Comparison of ENCODE assay signal across 8 mouse cellular contexts in genomic region chr5:129611060-129611459, GRCm38 (mm10). TPM values are rescaled to one million over a fixed set of nuclear protein-coding genes. Genes with fewer than 3 reads are reported as not detected.
A peak's percentile ranks its signal among the peaks of the same experiment; 100 is the strongest.
DNase-seq lines count a peak whose midpoint lies in the region; ATAC-seq and TF ChIP-seq lines count a peak whose summit lies in the region.
"Had no signal": no experiment of that assay in that cellular context is flagged by ENCODE, and none has a peak within 500 bp of the region (broad histone marks: within the 10 kb centered on the region; RNA-seq: fewer than 3 reads in every experiment).

No protein-coding gene starts in this region.

- no peak overlapping the region for H3K27ac ChIP-seq in embryonic facial prominence, embryonic 14.5 days (replicated peaks; ENCODE audit: low read depth, low read length)
- H3K27ac ChIP-seq: limb, embryonic 13.5 days had no signal

- peak; percentile 61 for DNase-seq in G1E (ENCODE audit: low spot score)
- DNase-seq in adrenal gland, postnatal 25 days: peak; percentile 71
- peak; percentile 78 for DNase-seq in embryonic facial prominence, embryonic 14.5 days (ENCODE audit: low spot score)
- peak; percentile 84 for DNase-seq in heart, postnatal 4 days
- peak; percentile 83 for DNase-seq in layer of hippocampus, adult 11-12 months (ENCODE audit: low spot score)
- DNase-seq in lung, postnatal 14 days: peak; percentile 72
- peak; percentile 86 to 87 for DNase-seq in right cerebral cortex, adult 2 months (ENCODE audit: low spot score in 2 of 2)

- no peaks in the 10 kb centered on the region for H3K9me3 ChIP-seq in G1E (replicated peaks)
- no peaks in the 10 kb centered on the region for H3K9me3 ChIP-seq in embryonic facial prominence, embryonic 14.5 days (ENCODE audit: control insufficient read depth, low read length)
- H3K9me3 ChIP-seq: limb, embryonic 13.5 days had no signal

- H3K36me3 ChIP-seq in G1E (replicated peaks): no peaks in the 10 kb centered on the region
- H3K36me3 ChIP-seq in embryonic facial prominence, embryonic 14.5 days (ENCODE audit: control insufficient read depth, insufficient read depth, low read length): no peaks in the 10 kb centered on the region
- H3K36me3 ChIP-seq: limb, embryonic 13.5 days had no signal

- H3K9ac ChIP-seq in embryonic facial prominence, embryonic 14.5 days (ENCODE audit: low read depth, low read length): no peak overlapping the region
- H3K9ac ChIP-seq: limb, embryonic 13.5 days had no signal

- TF ChIP-seq CTCF in G1E (IDR thresholded peaks at IDR 0.05; ENCODE audit: low read depth, low read length): peak; percentile 44

- 17% methylated on average over 1 of the region's 1 CpGs for WGBS in embryonic facial prominence, embryonic 14.5 days

- peak; percentile 61 for ATAC-seq in G1E (ENCODE audit: extremely low read depth, insufficient number of reproducible peaks, low FRiP score, poor library complexity, severe bottlenecking)
- no peak for ATAC-seq in embryonic facial prominence, embryonic 14.5 days (ENCODE audit: low read depth)

- peaks cover 23% of the 10 kb centered on the region for H3K27me3 ChIP-seq in G1E (ENCODE audit: insufficient read depth, low read length)
- no peaks in the 10 kb centered on the region for H3K27me3 ChIP-seq in embryonic facial prominence, embryonic 14.5 days (replicated peaks; ENCODE audit: control insufficient read depth, insufficient read depth, low read length)
- H3K27me3 ChIP-seq: limb, embryonic 13.5 days had no signal

- H3K4me2 ChIP-seq in embryonic facial prominence, embryonic 14.5 days (ENCODE audit: low read depth, low read length): no peak overlapping the region
- H3K4me2 ChIP-seq: limb, embryonic 13.5 days had no signal

- H3K4me1 ChIP-seq in G1E (ENCODE audit: insufficient read depth, low read depth, low read length): peaks cover 2% of the 10 kb centered on the region; the same call in 1 of the 2 replicates
- H3K4me1 ChIP-seq in embryonic facial prominence, embryonic 14.5 days (ENCODE audit: control insufficient read depth, insufficient read depth, low read length): no peaks in the 10 kb centered on the region
- H3K4me1 ChIP-seq: limb, embryonic 13.5 days had no signal

- no peak overlapping the region for H3K4me3 ChIP-seq in G1E (ENCODE audit: low read depth, low read length)
- H3K4me3 ChIP-seq in embryonic facial prominence, embryonic 14.5 days (ENCODE audit: low read depth, low read length): no peak overlapping the region
- H3K4me3 ChIP-seq: limb, embryonic 13.5 days had no signal

RNA-seq across cellular contexts. Expression of gene Mmp17, which starts 27.1 kb away (rescaled TPM):
- total RNA-seq in G1E (2014; fragmentation: Nextera tagmentation) (not detected in 2 replicates), G1E (2017) (0.05 TPM in 1 of 2 replicates, not detected in the other)
- polyA plus RNA-seq in G1E (2012): 0.03 and 0.07 TPM in 2 replicates
- 0.62 and 0.88 TPM in 2 replicates for total RNA-seq in adrenal gland, postnatal 25 days (2021)
- 2.1 and 2.6 TPM in 2 replicates for polyA plus RNA-seq in embryonic facial prominence, embryonic 14.5 days (2014; fragmentation: Nextera tagmentation; extraction: Ambion mirVana)
- total RNA-seq in heart, postnatal 4 days (2021): 1 to 10 TPM; 1.0 to 1.5 TPM

RNA-seq across cellular contexts. Expression of gene Zfp11, which starts 58.8 kb away (rescaled TPM):
- total RNA-seq in G1E (2014; fragmentation: Nextera tagmentation): 3.1 and 3.7 TPM in 2 replicates
- total RNA-seq in G1E (2017): 1.4 TPM in 2 replicates
- 0.03 and 0.10 TPM in 2 replicates for polyA plus RNA-seq in G1E (2012)
- total RNA-seq in adrenal gland, postnatal 25 days (2021): 4.2 and 5.2 TPM in 2 replicates
- 3.8 and 4.2 TPM in 2 replicates for polyA plus RNA-seq in embryonic facial prominence, embryonic 14.5 days (2014; fragmentation: Nextera tagmentation; extraction: Ambion mirVana)
- total RNA-seq in heart, postnatal 4 days (2021): 1 to 10 TPM; 4.5 to 4.6 TPM
